Mouse (Mus musculus) embryonic facial prominence, embryonic 10.5 days (tissue): ENCODE results near the gene Metrn. TPM values are rescaled to one million over a fixed set of nuclear protein-coding genes. Genes with fewer than 3 reads are reported as not detected.

Experiments used
- DNase-seq: peaks from one replicate; pipeline ENCODE4 v3.0.0-alpha.2; 2017; ENCODE audit warnings: low spot score
- H3K27ac ChIP-seq: fragments of 300-500 bp; sonication (generic); replicated peaks from 2 replicates; pipeline ENCODE4 v1.5.1; 2016; ENCODE audit warnings: mild to moderate bottlenecking
- H3K27me3 ChIP-seq: fragments of 300-500 bp; sonication (generic); replicated peaks from 2 replicates; pipeline ENCODE4 v1.6.1; 2016; ENCODE audit warnings: low read depth, mild to moderate bottlenecking; ENCODE audit not compliant: poor library complexity, severe bottlenecking
- H3K36me3 ChIP-seq: fragments of 300-500 bp; sonication (generic); replicated peaks from 2 replicates; pipeline ENCODE4 v1.6.1; 2016; ENCODE audit warnings: mild to moderate bottlenecking, moderate library complexity
- H3K4me1 ChIP-seq: fragments of 300-500 bp; sonication (generic); 2 replicates; pipeline ENCODE4 v1.6.1; 2016
- H3K4me3 ChIP-seq: fragments of 300-500 bp; sonication (generic); 2 replicates; pipeline ENCODE4 v1.5.1; 2016; ENCODE audit warnings: mild to moderate bottlenecking, moderate library complexity
- H3K9me3 ChIP-seq: fragments of 300-500 bp; sonication (generic); 2 replicates; pipeline ENCODE4 v1.6.1; 2016; ENCODE audit warnings: mild to moderate bottlenecking
- WGBS: fragments of 180-500 bp; shearing (Covaris S2); methylation state at CpG from one replicate; pipeline ENCODE4 v1.1.7; 2016; 5-methylcytosine and 5-hydroxymethylcytosine counted together
- polyA plus RNA-seq: library from polyadenylated mRNA; unstranded; fragments of >200 nt; fragmentation: Nextera tagmentation; extraction: Ambion mirVana; gene quantifications from 2 replicates; pipeline ENCODE4 v1.2.1, GENCODE M21; 2016

Gene Metrn
- polyA plus RNA-seq, 1 experiment from 2014 or later, result 118 TPM

GRCm38 (mm10) chr17:25773549-25774120 lies 23.3 kb downstream of the Metrn start, which contains the start of gene Narfl:
TSS of gene Narfl (plus strand) at chr17:25773776.
- Histone ChIP-seq H3K27ac (peak within 1 kb of the TSS; percentile 82), H3K4me3 (peak within 1 kb of the TSS; percentile 85), H3K36me3 (peaks cover 11% of the 10 kb centered on the region), H3K27me3 (peaks cover 8% of the 10 kb centered on the region; the same call in 1 of the 2 replicates), H3K4me1 (peaks cover 18% of the 10 kb centered on the region), H3K9me3 (no peaks in the 10 kb centered on the region)
- DNase-seq, result peak; percentile 98
- WGBS, result under 1% methylated on average over 37 of the region's 37 CpGs

GRCm38 (mm10) chr17:25769331-25769730 lies 27.6 kb downstream of the Metrn start:
- H3K9me3 ChIP-seq, result no peaks in the 10 kb centered on the region
- no peak overlapping the region for H3K4me3 ChIP-seq
- H3K27ac ChIP-seq, result no peak overlapping the region
- peaks cover 24% of the 10 kb centered on the region for H3K27me3 ChIP-seq
- H3K4me1 ChIP-seq, result peaks cover 12% of the 10 kb centered on the region
- DNase-seq, result no peak
- WGBS, result 46% methylated on average over 9 of the region's 9 CpGs
- H3K36me3 ChIP-seq, result no peaks in the 10 kb centered on the region

- peaks cover 24% of the 10 kb centered on the region for H3K27me3 ChIP-seq
- no peak overlapping the region for H3K27ac ChIP-seq
- no peak overlapping the region for H3K4me3 ChIP-seq
- peak; percentile 62 for DNase-seq
- WGBS, result 47% methylated on average over 5 of the region's 5 CpGs
- no peaks in the 10 kb centered on the region for H3K36me3 ChIP-seq
- peaks cover 8% of the 10 kb centered on the region; the same call in 1 of the 2 replicates for H3K4me1 ChIP-seq
- H3K9me3 ChIP-seq, result no peaks in the 10 kb centered on the region
These were observed 31.1 kb downstream of the Metrn start for GRCm38 (mm10) chr17:25765886-25766285.

- no peak overlapping the region for H3K4me3 ChIP-seq
- no peak for DNase-seq
- peaks cover 9% of the 10 kb centered on the region; the same call in 1 of the 2 replicates for H3K4me1 ChIP-seq
- H3K36me3 ChIP-seq, result no peaks in the 10 kb centered on the region
- H3K9me3 ChIP-seq, result no peaks in the 10 kb centered on the region
- no peak overlapping the region for H3K27ac ChIP-seq
- peaks cover 13% of the 10 kb centered on the region; the same call in 1 of the 2 replicates for H3K27me3 ChIP-seq
- whole genome bisulfite sequencing, result 39% methylated on average over 3 of the region's 3 CpGs
These were observed 34.3 kb downstream of the Metrn start for GRCm38 (mm10) chr17:25762591-25762990.

GRCm38 (mm10) chr17:25761561-25761970 lies 35.4 kb downstream of the Metrn start:
- Histone ChIP-seq H3K4me3 (no peak overlapping the region), H3K27me3 (peaks cover 5% of the 10 kb centered on the region; the same call in 1 of the 2 replicates), H3K36me3 (no peaks in the 10 kb centered on the region), H3K9me3 (no peaks in the 10 kb centered on the region), H3K4me1 (peaks cover 15% of the 10 kb centered on the region), H3K27ac (no peak overlapping the region)
- WGBS, result 43% methylated on average over 4 of the region's 4 CpGs
- no peak for DNase-seq

GRCm38 (mm10) chr17:25760148-25760547 lies 36.8 kb downstream of the Metrn start:
- DNase-seq, result no peak
- WGBS, result 78% methylated on average over 8 of the region's 8 CpGs
- no peaks in the 10 kb centered on the region for H3K36me3 ChIP-seq
- no peak overlapping the region for H3K27ac ChIP-seq
- peaks cover 23% of the 10 kb centered on the region for H3K4me1 ChIP-seq
- H3K27me3 ChIP-seq, result peaks cover 5% of the 10 kb centered on the region; the same call in 1 of the 2 replicates
- H3K4me3 ChIP-seq, result no peak overlapping the region
- no peaks in the 10 kb centered on the region for H3K9me3 ChIP-seq

GRCm38 (mm10) chr17:25757691-25758090 lies 39.2 kb downstream of the Metrn start:
- no peaks in the 10 kb centered on the region for H3K9me3 ChIP-seq
- WGBS, result 68% methylated on average over 3 of the region's 3 CpGs
- no peak for DNase-seq
- H3K27ac ChIP-seq, result no peak overlapping the region
- H3K4me3 ChIP-seq, result no peak overlapping the region
- H3K4me1 ChIP-seq, result peaks cover 24% of the 10 kb centered on the region
- peaks cover 5% of the 10 kb centered on the region; the same call in 1 of the 2 replicates for H3K27me3 ChIP-seq
- no peaks in the 10 kb centered on the region for H3K36me3 ChIP-seq

GRCm38 (mm10) chr17:25756378-25757242 lies 40.3 kb downstream of the Metrn start:
- Histone ChIP-seq H3K9me3 (no peaks in the 10 kb centered on the region), H3K36me3 (no peaks in the 10 kb centered on the region), H3K4me3 (no peak overlapping the region), H3K4me1 (peaks cover 22% of the 10 kb centered on the region), H3K27ac (no peak overlapping the region), H3K27me3 (peaks cover 5% of the 10 kb centered on the region; the same call in 1 of the 2 replicates)
- WGBS, result 81% methylated on average over 9 of the region's 9 CpGs
- no peak for DNase-seq

- peaks cover 5% of the 10 kb centered on the region; the same call in 1 of the 2 replicates for H3K27me3 ChIP-seq
- H3K4me3 ChIP-seq, result no peak overlapping the region
- 47% methylated on average over 4 of the region's 4 CpGs for WGBS
- H3K9me3 ChIP-seq, result no peaks in the 10 kb centered on the region
- H3K36me3 ChIP-seq, result no peaks in the 10 kb centered on the region
- 0 out of 2 replicates have a peak overlapping the region, but pooled peaks have one; percentile 8 for H3K27ac ChIP-seq
- DNase-seq, result peak; percentile 46
- H3K4me1 ChIP-seq, result peaks cover 22% of the 10 kb centered on the region
These were observed 41.1 kb downstream of the Metrn start for GRCm38 (mm10) chr17:25755627-25756377.

GRCm38 (mm10) chr17:25755086-25755485 lies 41.9 kb downstream of the Metrn start:
- H3K4me3 ChIP-seq, result no peak overlapping the region
- DNase-seq, result no peak
- peaks cover 5% of the 10 kb centered on the region; the same call in 1 of the 2 replicates for H3K27me3 ChIP-seq
- 81% methylated on average over 4 of the region's 4 CpGs for whole genome bisulfite sequencing
- no peaks in the 10 kb centered on the region for H3K36me3 ChIP-seq
- H3K9me3 ChIP-seq, result no peaks in the 10 kb centered on the region
- peaks cover 22% of the 10 kb centered on the region for H3K4me1 ChIP-seq
- no peak overlapping the region for H3K27ac ChIP-seq

GRCm38 (mm10) chr17:25754241-25754640 lies 42.7 kb downstream of the Metrn start, which contains the start of gene Msln:
TSS of gene Msln (minus strand) at chr17:25754378.
- Histone ChIP-seq H3K4me1 (peaks cover 22% of the 10 kb centered on the region), H3K4me3 (no peak within 1 kb of the TSS), H3K27ac (no peak within 1 kb of the TSS), H3K27me3 (peaks cover 4% of the 10 kb centered on the region; the same call in 1 of the 2 replicates), H3K36me3 (no peaks in the 10 kb centered on the region), H3K9me3 (no peaks in the 10 kb centered on the region)
- WGBS, result 85% methylated on average over 9 of the region's 9 CpGs
- DNase-seq, result no peak

GRCm38 (mm10) chr17:25751446-25751845 lies 45.5 kb downstream of the Metrn start:
- no peak for DNase-seq
- no peaks in the 10 kb centered on the region for H3K9me3 ChIP-seq
- no peaks in the 10 kb centered on the region for H3K27me3 ChIP-seq
- no peak overlapping the region for H3K27ac ChIP-seq
- H3K4me3 ChIP-seq, result no peak overlapping the region
- WGBS, result 66% methylated on average over 5 of the region's 5 CpGs
- H3K36me3 ChIP-seq, result no peaks in the 10 kb centered on the region
- peaks cover 14% of the 10 kb centered on the region for H3K4me1 ChIP-seq
